Mouse (Mus musculus) liver (tissue): ENCODE measurements at regions not wholly inside any gene's neighbourhood (a gene's known extent, or its start where the extent isn't known, plus 50 kb on each side); places are given as distances from the start of the nearest gene placed in this dataset.

Experiments used
- DNase-seq: peaks from one replicate; pipeline ENCODE4 v3.0.0-alpha.2; 2020; ENCODE audit warnings: mixed read lengths

DNA sequence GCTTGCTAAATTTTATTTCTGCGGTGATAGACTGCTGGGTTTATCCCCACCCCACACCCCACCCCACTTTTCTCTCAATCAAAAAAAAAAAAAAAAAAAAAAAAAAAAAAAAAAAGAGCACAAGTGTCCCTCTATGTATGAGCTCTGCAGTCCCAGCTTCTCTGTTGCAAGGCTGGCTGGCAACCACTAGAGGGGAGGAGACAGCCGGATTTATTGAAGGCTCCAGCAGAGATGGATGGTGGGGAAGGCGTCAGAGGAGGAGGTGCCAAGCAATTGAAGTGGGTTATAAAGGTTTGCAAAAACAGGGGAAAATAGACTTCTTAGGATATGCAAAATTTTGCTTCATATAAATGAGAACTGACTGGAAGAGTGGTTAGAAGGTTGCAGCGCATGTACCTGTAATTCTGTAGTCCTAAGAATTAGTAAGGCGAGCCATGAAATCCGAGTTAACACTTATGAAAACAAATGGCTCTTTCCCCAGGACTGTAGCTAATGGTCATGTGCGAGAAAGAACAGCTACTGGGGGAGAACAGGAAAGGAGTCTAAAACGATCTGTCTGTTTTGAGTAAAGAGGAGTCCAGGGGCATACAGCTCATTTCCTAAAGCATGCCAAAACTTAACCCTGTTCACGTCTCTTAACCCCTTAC is 885.1 kb upstream of the Pou3f3 start:
- DNase-seq = peak; percentile 28

GRCm38 (mm10) chr1:41811130-41811529 is 884.4 kb upstream of the Pou3f3 start:
- DNase-seq = no peak

DNA sequence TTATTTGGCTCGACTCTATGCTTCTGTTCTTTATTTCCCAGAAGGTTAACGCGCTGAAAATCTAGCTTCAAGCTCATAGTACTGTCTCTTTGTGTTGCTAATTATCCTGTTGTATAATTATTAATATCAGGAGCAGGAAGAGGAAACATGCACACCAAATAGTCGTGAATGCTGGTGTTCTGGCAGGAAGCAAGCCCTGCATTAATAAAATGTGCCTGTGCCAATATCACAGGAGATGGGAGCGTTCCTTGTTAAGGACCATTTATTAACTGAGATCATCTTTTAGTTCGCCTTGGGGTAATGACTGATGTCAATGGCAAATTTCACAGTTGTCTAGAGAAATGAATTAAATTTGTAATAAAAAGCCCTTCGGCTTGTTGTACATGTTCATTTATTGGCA is 883.5 kb upstream of the Pou3f3 start:
- no peak for DNase-seq

GRCm38 (mm10) chr1:41814032-41815005 is 881.2 kb upstream of the Pou3f3 start:
- DNase-seq = no peak

DNA sequence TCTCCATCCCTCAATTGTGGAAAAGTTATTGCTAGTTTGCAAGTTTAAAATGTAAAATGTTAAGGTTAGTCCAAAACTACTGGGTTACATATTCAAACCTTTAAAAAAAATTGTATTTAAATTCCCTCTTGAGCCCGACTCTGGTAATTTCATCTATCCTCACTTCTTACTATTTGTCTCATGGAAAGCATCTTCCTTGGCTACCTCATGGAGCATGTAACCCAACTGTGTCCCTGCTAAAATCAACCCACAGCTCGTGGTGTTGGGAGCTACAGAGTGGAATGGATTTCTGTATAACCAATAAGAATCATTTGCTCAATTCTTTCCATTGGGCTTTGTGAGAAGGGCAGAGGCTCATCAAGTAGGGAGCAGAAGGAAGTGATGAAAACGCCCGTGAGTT is 880.5 kb upstream of the Pou3f3 start:
- DNase-seq = no peak

DNA sequence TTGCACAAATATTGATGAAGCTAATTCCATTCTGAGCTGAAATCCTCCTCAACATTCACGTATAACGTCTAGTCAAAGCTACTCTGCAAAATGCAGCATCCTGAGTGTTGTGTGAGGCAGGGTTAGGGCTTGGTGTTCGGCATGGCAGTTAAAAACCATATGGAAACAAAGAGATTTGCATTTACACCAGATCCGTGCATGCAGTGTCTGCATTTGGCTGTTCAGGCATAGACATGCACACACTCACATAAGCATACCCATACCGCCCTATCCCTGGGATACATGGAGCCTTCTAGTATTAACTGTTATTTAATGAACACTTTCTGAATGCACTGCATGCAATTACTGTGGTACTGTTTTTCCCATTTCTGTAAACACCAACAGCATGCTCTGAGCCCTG is 872.8 kb upstream of the Pou3f3 start:
- no peak for DNase-seq

DNA sequence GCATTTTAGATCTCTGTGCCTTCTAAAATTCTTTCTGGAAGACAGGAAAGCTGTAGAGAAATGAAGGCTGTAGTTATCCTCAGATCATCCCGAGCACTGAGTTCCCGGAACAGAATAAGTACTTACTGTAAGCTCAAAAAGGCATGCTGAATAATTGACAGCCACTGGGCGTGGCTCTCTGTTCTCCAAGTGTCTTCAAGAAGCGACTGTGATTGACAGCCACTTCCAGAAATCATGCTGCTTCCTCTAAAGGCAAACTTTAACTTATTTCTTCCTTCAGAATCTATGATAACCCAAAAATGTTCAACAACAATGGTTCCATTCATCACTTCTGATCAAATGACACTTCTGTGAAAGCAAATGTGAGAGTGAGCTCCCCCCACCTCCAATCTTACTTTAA is 870.3 kb upstream of the Pou3f3 start:
- no peak for DNase-seq

DNA sequence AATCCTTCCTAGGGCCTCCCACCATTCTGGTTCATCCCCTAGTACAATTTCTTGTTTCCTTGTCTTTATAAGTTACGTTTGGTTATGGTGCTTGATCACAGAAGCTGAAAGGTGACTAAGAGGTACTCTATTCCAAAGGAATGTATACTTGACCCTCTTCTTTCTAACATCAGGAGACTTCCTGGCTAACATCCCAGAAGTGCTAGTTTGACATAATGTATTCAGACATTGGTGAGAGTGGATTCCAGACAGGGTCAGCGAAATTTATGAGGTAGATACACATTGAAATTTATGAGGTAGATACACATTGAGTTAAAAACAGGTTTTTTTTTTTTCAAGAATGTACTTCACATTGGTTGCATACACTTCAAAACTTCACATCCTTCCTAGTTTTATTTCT is 863.9 kb upstream of the Pou3f3 start:
- no peak for DNase-seq
